In the genomic region with DNA sequence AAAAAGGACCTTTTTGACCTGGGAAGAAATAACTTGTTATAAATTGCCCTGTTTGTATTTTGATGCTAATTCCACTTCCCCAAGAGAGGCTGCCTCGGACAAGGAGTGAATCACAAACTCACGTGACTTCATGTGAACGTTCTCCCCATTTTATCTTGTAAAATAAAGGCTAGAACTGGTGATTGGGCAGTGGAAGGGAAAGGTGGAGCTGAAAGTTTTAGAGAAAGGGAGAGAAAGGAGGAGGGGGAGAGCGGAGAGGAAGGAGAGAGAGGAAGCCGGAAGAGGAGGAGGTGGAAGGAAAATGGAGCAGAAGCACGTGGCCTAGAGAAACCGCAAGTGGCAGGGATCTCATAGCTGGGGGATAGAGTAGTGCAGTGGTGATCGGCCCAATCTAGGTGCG, we compare ENCODE assay signal across 22 mouse cellular contexts. TPM values are rescaled to one million over a fixed set of nuclear protein-coding genes. Genes with fewer than 3 reads are reported as not detected.
"Had no signal": no experiment of that assay in that cellular context is flagged by ENCODE, and none has a peak within 500 bp of the region (broad histone marks: within the 10 kb centered on the region; RNA-seq: fewer than 3 reads in every experiment).

No protein-coding gene starts in this region.

- ATAC-seq: midbrain, embryonic 13.5 days; midbrain, embryonic 15.5 days had no signal

- H3K4me3 ChIP-seq: megakaryocyte, embryonic 14.5 days; midbrain, embryonic 13.5 days; midbrain, embryonic 15.5 days; neural tube, embryonic 12.5 days had no signal

- H3K4me1 ChIP-seq: midbrain, embryonic 15.5 days had no signal

- H3K27ac ChIP-seq: midbrain, embryonic 13.5 days; midbrain, embryonic 15.5 days; neural tube, embryonic 12.5 days had no signal

- H3K27me3 ChIP-seq: midbrain, embryonic 13.5 days; midbrain, embryonic 15.5 days; neural tube, embryonic 12.5 days had no signal

- H3K36me3 ChIP-seq: midbrain, embryonic 13.5 days; midbrain, embryonic 15.5 days; neural tube, embryonic 12.5 days had no signal

- H3K4me2 ChIP-seq: lung, embryonic 14.5 days; midbrain, embryonic 11.5 days; midbrain, embryonic 13.5 days; midbrain, embryonic 15.5 days; neural tube, embryonic 12.5 days had no signal

- H3K9ac ChIP-seq: lung, embryonic 14.5 days; midbrain, embryonic 13.5 days; midbrain, embryonic 15.5 days; neural tube, embryonic 12.5 days had no signal

- H3K9me3 ChIP-seq: megakaryocyte, embryonic 14.5 days; midbrain, embryonic 13.5 days; midbrain, embryonic 15.5 days; neural tube, embryonic 12.5 days had no signal

- DNase-seq: lung, adult 18-20 months; lung, embryonic 14.5 days; lung, postnatal 10 days; lung, postnatal 4 days; retina, postnatal 1 day; right cerebral cortex, adult 18-20 months; right cerebral cortex, postnatal 25 days; right cerebral cortex, postnatal 4 days; spleen, adult 18-20 months; thymus, adult 18-20 months; thymus, postnatal 14 days; thymus, postnatal 36 days had no signal

RNA-seq across cellular contexts. Expression of gene Ifnlr1, which starts 11.1 kb away (rescaled TPM):
- total RNA-seq: monocyte, adult 5-6 weeks had no signal

RNA-seq across cellular contexts. Expression of gene Il22ra1, which starts 53.0 kb away (rescaled TPM):
- total RNA-seq: monocyte, adult 5-6 weeks; neutrophil, adult 5-6 weeks had no signal
- polyA plus RNA-seq: lung, embryonic 14.5 days; midbrain, embryonic 11.5 days; midbrain, embryonic 13.5 days; midbrain, embryonic 15.5 days; midbrain, postnatal 0 days; neural tube, embryonic 12.5 days; neural tube, embryonic 14.5 days; thymus, postnatal 0 days had no signal
